Mouse (Mus musculus) skeletal muscle tissue, postnatal 0 days (tissue): ENCODE data around the gene Olfr1453. TPM values are rescaled to one million over a fixed set of nuclear protein-coding genes. Genes with fewer than 3 reads are reported as not detected.

Experiments used
- polyA plus RNA-seq: library from polyadenylated mRNA; unstranded; fragments of >200 nt; fragmentation: Nextera tagmentation; extraction: Ambion mirVana; gene quantifications from 2 replicates; pipeline ENCODE4 v1.2.1, GENCODE M21; 2015

The Olfr1453 gene
- polyA plus RNA-seq = not detected in 2 replicates

GRCm38 (mm10) chr19:13028227-13028626, at the start of gene Olfr1453:
Gene Olfr1453 (minus strand): TSS chr19:13028327.

GRCm38 (mm10) chr19:13060310-13060709, 32.2 kb upstream of the Olfr1453 start, which contains the start of gene Olfr1454:
Gene Olfr1454 (plus strand): TSS chr19:13060610.

DNA sequence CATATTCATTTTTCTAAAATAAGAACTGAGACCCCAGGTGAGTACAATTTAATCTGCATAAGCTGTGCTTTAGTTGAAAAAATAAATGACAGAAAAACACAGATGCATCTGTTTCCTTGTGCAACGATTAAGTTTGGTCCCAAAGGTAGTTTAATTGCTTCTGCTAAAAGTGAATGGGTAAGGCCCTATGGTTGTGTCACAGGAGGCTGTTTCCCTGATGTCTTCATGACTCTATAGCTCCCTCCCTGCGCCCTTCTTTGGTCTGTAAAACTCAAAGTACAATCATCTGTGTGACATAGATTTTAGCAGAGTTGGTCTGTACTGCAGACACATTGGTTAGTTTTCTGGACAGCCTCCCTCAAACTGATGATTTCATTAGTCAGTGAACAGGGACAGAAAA, 33.4 kb downstream of the Olfr1453 start, which contains the start of gene Olfr1451:
Gene Olfr1451 (plus strand): TSS at position 301 of the 400 bp plus-strand sequence.

Other genes with a start within 250 kb of the Olfr1453 start
- gene Zfp91, start 232.2 kb downstream of the Olfr1453 start, polyA plus RNA-seq = 10.3 and 11.7 TPM in 2 replicates
- gene Lpxn, start 232.1 kb downstream of the Olfr1453 start, polyA plus RNA-seq = 3.0 and 3.6 TPM in 2 replicates
- gene Gm5244, start 181.6 kb downstream of the Olfr1453 start, polyA plus RNA-seq = not detected in 2 replicates
- not detected in 2 replicates for gene Olfr1444, start 171.0 kb downstream of the Olfr1453 start, polyA plus RNA-seq
- gene Olfr1445, start 144.5 kb downstream of the Olfr1453 start, polyA plus RNA-seq = not detected in 2 replicates
- not detected in 2 replicates for gene Olfr1446, start 134.8 kb downstream of the Olfr1453 start, polyA plus RNA-seq
- gene Olfr1447, start 124.6 kb downstream of the Olfr1453 start, polyA plus RNA-seq = not detected in 2 replicates
- gene Olfr1448, start 103.9 kb downstream of the Olfr1453 start, polyA plus RNA-seq = not detected in 2 replicates
- gene Olfr1449, start 97.5 kb downstream of the Olfr1453 start, polyA plus RNA-seq = not detected in 2 replicates
- not detected in 2 replicates for gene Olfr1450, start 78.1 kb downstream of the Olfr1453 start, polyA plus RNA-seq
- gene Olfr1451, start 33.3 kb downstream of the Olfr1453 start, polyA plus RNA-seq = not detected in 2 replicates
- gene Olfr1454, start 32.3 kb upstream of the Olfr1453 start, polyA plus RNA-seq = not detected in 2 replicates
- gene Olfr1457, start 69.6 kb upstream of the Olfr1453 start, polyA plus RNA-seq = not detected in 2 replicates
- gene Olfr1458, start 78.4 kb upstream of the Olfr1453 start, polyA plus RNA-seq = not detected in 2 replicates
- not detected in 2 replicates for gene Olfr1459, start 121.2 kb upstream of the Olfr1453 start, polyA plus RNA-seq
- gene Olfr1461, start 134.7 kb upstream of the Olfr1453 start, polyA plus RNA-seq = not detected in 2 replicates
- gene Olfr1462, start 157.4 kb upstream of the Olfr1453 start, polyA plus RNA-seq = not detected in 2 replicates
- gene Olfr1463, start 203.0 kb upstream of the Olfr1453 start, polyA plus RNA-seq = not detected in 2 replicates